Mouse (Mus musculus) cerebellum, postnatal 25 days (tissue): ENCODE measurements around the gene Mrgprb5.
"Not testable (repeated sequence)": the region's sequence is repeated elsewhere in the genome, so short reads cannot be mapped to it uniquely, and the experiment has no call there.

Experiments
- DNase-seq, 2 experiments: peaks; one replicate each; pipeline ENCODE4 v3.0.0; 2021; ENCODE audit warnings: mixed read lengths in 2 of 2

Mrgprb5 gene

DNA sequence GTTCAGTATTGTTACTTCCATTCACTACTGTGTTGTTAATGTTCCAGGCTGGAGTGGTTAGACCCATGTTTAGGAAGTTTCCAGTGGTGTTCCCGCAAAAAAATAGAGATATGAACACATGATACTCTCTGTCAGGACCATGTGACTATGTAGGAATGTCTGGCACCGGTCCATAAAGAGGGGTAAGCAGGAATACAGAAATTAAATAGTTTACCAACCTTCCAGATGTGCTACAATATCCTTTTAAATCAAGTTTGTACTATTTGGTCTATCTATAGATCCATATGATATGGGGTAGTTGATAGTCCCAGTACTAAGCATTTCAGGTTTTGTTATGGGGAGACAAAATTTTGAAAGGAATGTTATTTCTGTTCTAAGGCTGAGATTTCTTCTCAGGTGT lies at the start of gene Mrgprb5:
TSS of gene Mrgprb5 (minus strand) at position 101 of the 400 bp plus-strand sequence.
- no peak for DNase-seq

DNA sequence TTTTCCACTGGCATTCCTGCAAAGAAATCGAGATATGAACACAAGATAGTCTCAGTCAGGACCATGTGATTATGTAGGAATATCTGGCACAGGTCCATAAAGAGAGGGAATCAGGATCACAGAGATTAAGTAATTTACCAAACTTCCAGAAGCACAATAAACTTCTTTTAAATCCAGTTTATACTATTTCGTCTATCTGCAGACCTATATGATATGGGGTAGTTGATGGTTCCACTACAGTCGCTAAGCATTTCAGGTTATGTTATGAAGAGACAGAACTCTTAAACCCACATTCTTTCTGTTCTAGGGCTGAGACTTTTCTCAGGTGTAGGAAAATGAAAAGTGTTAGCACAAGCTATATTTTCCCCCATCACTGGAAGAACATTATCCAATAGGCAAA lies 30.4 kb upstream of the Mrgprb5 start, which contains the start of gene Mrgprb4:
TSS of gene Mrgprb4 (minus strand) at position 101 of the 400 bp plus-strand sequence.
- DNase-seq = no peak

GRCm38 (mm10) chr7:48167471-48167870 lies 1.3 kb downstream of the Mrgprb5 start:
- DNase-seq = no peak

DNA sequence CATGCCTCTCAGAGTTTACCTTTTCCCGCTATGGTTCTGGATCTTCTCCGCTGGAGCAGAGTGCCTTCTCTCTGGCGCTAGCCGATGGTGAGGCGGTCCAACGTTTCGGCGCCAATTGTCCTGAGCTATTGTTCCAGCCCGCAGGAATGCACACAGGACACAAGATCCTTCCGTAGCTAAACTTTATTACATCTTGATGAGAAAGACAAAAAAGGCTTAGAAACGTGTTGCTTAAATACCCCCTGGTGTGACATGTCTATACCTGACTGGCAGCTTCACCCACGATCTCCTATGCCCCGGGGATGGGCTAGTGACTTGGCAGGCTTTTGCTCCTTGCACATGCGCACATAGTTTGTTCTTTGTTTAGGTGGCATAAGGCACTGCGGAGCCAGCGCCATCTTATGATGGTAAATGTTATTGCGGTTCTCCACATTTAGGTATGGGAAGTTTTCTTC lies 30.5 kb downstream of the Mrgprb5 start:
- DNase-seq = no peak

DNA sequence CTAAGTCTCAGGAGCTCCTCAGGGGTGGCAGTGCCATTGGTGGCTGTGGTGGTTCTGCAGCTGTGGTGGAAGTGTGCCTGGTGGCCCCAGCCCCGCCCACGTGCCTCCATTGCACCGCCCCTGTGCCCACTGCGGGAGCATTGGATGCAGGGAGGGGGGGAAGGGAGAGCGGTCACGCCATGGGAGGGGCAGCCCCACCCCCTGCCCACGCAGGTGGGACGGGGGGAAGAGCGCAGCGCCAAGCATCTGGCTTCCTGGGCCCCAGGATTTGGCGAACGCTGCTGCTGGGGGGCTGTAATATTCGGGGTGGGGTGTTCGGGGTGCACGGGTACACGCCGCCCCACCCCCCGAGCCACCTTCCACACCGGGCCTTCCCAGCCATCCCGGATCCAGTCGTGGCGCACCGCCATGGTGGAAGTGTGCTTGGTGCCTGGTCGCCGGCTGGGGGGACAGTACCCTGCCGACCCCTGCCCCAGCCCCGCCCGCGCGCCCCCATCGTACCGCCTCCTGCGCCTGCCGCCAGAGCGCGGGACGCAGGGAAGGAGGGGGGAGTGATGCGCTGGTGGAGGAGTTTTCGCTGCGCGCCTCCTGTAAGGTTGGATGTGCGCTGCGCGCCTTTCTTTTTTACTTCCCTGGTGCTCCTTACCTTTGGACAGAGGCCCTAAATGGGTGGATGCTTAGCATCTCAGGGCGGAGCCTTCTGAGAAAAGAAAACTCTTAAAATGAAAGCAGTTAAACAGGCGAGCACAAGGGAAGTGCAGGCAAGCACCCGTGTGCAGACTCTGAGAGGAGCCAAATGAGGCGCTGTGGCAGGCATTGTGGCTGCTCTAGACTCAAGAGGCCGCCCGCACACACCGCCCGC lies 31.4 kb downstream of the Mrgprb5 start:
- peak; percentile 7 to 37 for DNase-seq

DNA sequence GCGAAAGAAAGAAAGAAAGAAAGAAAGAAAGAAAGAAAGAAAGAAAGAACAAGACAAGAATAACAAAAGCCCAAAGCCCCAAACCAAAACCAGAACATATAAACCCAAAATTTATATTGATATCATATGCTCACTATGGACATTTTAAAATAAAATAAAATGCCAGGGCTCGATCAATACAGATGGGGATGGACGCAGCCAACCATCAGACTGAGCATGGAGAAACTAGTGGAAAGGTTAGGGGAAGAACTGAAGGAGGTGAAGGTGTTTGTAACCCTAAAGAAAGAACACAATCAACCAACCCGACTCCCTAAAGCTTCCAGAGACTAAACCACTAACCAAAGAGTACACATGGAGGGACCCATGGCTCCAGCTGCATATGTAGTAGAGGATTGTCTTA lies 36.1 kb downstream of the Mrgprb5 start:
- DNase-seq = no peak

DNA sequence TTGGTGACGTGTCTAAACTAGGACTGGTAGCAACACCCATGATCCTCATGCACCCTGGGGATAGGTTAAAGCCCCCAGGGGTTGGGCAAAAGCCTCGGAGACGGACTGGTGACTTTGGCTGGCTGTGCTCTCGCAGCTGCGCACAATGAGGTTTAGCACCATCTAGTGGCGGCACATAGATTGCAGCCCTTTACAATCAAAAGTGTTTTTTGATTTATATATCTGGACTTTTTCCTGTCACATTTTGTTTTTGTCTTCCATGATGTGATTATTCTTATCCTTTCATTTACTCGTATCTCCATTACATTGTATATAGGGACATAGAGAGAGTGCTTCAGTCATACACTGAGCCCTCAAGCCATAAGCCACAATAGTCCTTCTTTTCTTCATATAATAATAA lies 36.6 kb downstream of the Mrgprb5 start:
- DNase-seq = not testable (repeated sequence)

- not testable (repeated sequence) for DNase-seq
These were observed 37.0 kb downstream of the Mrgprb5 start for GRCm38 (mm10) chr7:48131820-48132219.

DNA sequence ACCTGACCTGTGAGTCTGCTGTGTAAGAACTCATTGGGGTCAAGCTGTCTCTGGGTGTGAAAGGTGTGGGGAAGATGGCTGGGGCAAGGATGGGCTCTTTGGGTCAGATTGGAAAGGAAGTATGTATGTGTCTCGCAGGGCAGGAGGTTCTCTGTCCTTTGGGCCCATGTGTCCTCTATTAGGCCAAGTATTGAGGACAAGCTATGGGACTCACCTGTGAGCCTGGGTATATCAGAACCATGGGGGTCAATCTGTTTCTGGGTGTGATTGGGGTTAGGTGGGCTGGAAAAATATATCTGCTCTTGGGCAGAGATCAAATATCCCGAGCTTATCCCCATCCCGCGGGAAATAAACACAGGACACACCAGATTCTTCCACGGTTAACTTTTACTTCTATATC lies 45.0 kb downstream of the Mrgprb5 start:
- no peak for DNase-seq
